Mouse (Mus musculus) bone marrow macrophage, adult 2 months (primary cell): ENCODE data around the gene Prps2. TPM values are rescaled to one million over a fixed set of nuclear protein-coding genes. Genes with fewer than 3 reads are reported as not detected.
"Not testable (repeated sequence)": the region's sequence is repeated elsewhere in the genome, so short reads cannot be mapped to it uniquely, and the experiment has no call there.

Source experiments
- H3K27ac ChIP-seq: 2 replicates; pipeline ENCODE4 v1.5.1; 2012; ENCODE audit warnings: low read depth, low read length; ENCODE audit not compliant: insufficient read depth
- H3K4me1 ChIP-seq: 2 replicates; pipeline ENCODE4 v1.6.1; 2012; ENCODE audit warnings: low read length; ENCODE audit not compliant: control insufficient read depth, insufficient read depth
- H3K4me3 ChIP-seq: 2 replicates; pipeline ENCODE4 v1.5.1; 2012; ENCODE audit warnings: mild to moderate bottlenecking, low read length, moderate library complexity; ENCODE audit not compliant: insufficient read depth
- CTCF ChIP-seq: IDR thresholded peaks from 2 replicates; pipeline ENCODE4 v1.5.1; 2012; ENCODE audit warnings: low read depth, mild to moderate bottlenecking, low read length, moderate library complexity
- POLR2A ChIP-seq: IDR thresholded peaks from 2 replicates; pipeline ENCODE4 v1.6.1; 2012; ENCODE audit warnings: mild to moderate bottlenecking, low read depth, low read length, borderline replicate concordance
- polyA plus RNA-seq: library from polyadenylated mRNA; stranded (reverse); fragments of >200 nt; gene quantifications from 2 replicates; pipeline ENCODE4 v1.2.4, GENCODE M21; 2012; ENCODE audit not compliant: missing spikeins, insufficient read depth, insufficient read length

Gene Prps2
- polyA plus RNA-seq, 1 experiment: 18.8 TPM

DNA sequence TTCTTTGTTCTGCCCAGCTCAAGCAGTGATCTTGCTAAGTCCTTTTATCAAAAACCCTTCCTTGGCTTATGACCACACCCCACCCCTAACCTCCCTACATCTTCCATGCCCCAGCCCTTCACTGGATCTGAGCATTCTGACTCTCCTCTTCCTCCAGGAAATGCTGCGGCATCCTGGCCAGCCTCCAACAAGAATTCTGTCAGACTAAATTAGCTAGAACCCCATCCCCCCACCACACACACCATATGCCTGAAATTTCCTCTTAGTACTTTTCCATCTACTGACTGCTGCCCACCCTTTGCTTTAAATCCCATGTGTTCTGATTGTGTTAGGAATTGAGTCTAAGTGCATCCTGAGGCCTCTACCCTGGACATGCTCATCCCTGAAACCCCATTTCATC, 53.5 kb downstream of the Prps2 start:
- Histone ChIP-seq H3K4me3 (peak overlapping the region; percentile 63), H3K27ac (peak overlapping the region; percentile 99), H3K4me1 (peaks cover 24% of the 10 kb centered on the region)
- no peak for TF ChIP-seq CTCF
- TF ChIP-seq POLR2A: no peak

DNA sequence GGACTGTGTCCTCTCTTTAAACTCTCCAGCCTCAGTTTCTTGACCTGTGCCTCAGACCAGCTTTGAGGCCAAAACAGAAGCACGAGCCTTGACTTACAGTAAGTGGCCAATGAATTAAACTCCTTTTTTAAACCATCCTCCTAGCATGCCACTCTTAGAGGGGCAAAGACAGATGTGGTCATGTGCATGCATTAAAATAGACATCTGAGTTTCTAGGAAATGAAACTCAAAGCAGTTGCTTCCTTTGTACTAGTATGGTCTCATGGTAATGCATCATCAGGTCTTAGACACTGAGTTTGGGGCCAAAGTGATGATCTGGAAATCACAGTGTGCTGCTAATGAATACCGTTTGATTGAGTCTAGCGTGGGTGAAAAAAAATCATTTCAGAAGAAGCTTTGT, 54.0 kb downstream of the Prps2 start:
- Histone ChIP-seq H3K4me3 (peak overlapping the region; percentile 63), H3K27ac (peak overlapping the region; percentile 99), H3K4me1 (peaks cover 18% of the 10 kb centered on the region)
- no peak for TF ChIP-seq POLR2A
- TF ChIP-seq CTCF: no peak

DNA sequence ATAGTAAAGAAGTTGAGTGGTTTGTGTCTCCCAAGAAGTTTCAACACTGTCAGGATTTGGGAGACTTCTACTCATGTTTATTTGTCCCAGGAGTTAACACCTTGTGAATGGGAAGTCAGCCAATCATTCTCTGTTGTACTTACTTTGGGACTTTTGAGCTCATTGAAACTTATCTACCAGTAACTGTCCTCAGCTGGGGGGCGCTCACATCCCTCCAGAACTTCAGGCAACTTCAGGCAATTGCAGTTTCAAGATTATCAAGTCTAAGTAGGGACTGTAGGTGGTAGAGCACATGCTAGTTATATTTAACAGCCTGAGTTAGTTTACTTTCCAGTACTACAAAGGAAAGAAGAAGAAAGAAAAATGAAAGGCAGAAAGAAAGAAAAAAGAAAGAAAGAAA, 58.8 kb downstream of the Prps2 start:
- Histone ChIP-seq H3K4me1 (peaks cover 21% of the 10 kb centered on the region), H3K27ac (no peak overlapping the region), H3K4me3 (no peak overlapping the region)
- TF ChIP-seq POLR2A: no peak

DNA sequence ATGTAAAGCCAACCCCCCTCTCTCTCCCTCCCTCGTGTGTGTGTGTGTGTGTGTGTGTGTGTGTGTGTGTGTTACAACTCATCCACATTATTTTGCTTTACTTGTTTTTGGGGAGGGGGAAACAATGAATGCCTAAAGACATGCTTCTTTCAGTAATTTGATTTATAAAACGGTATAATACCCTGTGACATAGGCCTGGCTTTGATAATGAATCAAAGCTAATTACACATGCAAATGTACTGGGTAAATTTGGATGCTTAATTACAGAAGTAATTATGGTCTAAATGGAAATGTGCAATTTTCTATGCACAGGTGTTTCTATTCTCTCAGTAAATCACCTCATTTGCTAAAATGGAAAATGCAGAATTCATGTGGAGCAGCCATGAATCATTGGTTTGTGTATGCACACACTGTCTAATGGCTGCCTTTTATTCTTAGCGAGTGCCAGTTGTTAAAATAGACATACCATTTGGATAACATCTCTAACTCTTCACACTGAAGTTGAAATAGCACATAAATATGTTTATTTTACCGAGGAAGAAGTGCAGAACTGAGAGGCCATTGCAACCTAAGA, 61.2 kb downstream of the Prps2 start:
- peak overlapping the region; percentile 30; the same call in 1 of the 2 replicates for H3K27ac ChIP-seq
- H3K4me1 ChIP-seq: peaks cover 35% of the 10 kb centered on the region
- TF ChIP-seq POLR2A (no peak), CTCF (no peak)
- H3K4me3 ChIP-seq: no peak overlapping the region

GRCm38 (mm10) chrX:167318819-167319396, 63.6 kb downstream of the Prps2 start:
- no peak for TF ChIP-seq POLR2A
- TF ChIP-seq CTCF: no peak
- peak overlapping the region; percentile 97 for H3K27ac ChIP-seq
- peaks cover 39% of the 10 kb centered on the region for H3K4me1 ChIP-seq
- H3K4me3 ChIP-seq: no peak overlapping the region

GRCm38 (mm10) chrX:167315766-167316165, 66.8 kb downstream of the Prps2 start:
- Histone ChIP-seq H3K27ac (peak overlapping the region; percentile 92), H3K4me1 (peaks cover 37% of the 10 kb centered on the region), H3K4me3 (no peak overlapping the region)
- TF ChIP-seq POLR2A (no peak), CTCF (no peak)

DNA sequence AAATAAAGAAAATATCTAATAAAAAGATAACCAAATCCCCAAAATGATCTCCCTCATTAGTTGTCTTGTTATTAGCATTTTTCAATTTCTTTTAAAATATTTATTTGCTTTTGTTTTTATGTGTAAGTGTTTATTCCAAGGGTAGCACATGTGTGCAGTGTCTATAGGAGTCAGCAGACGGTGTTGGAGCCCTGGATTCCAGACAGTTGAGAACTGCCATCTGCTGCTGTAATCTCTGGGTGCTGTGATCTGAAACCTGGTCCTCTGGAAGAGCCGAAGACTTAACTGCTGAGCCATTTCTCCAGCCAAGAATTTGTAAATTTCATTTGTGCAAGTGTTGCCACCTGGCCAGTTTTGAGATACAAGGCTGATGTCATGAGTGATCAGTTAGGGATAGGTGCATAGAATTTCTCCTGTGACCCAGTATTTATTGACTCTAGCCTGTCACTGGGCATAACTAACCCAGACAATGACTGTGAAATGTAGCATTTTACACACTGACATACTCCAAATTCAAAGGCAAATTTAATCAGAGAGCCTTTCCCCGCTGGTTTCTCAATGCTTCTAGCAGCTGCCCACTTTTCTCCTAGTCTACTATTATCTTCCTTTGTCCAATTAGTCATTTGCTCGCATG, 67.3 kb downstream of the Prps2 start:
- H3K4me1 ChIP-seq: peaks cover 31% of the 10 kb centered on the region
- TF ChIP-seq POLR2A: no peak
- TF ChIP-seq CTCF: no peak
- peak overlapping the region; percentile 92 for H3K27ac ChIP-seq
- H3K4me3 ChIP-seq: no peak overlapping the region

DNA sequence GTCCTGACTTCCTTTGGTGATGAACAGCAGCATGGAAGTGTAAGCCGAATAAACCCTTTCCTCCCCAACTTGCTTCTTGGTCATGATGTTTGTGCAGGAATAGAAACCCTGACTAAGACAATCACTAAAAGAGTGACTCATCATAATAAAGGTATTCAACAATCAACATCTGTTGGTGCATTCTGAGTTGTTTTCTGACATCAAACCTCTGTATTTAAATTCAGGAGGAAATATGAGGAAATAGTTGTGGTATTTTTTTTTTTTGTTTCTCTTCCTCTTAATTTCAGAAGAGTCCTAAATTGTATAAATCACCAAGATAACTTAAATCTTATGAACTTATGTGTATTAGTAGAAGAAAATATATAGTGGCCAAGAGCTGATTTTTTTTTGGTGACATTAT, 80.5 kb downstream of the Prps2 start:
- not testable (repeated sequence) for H3K4me3 ChIP-seq, H3K4me1 ChIP-seq, H3K27ac ChIP-seq

Other genes with a start within 250 kb of the Prps2 start
- 12,467 and 14,564 TPM in 2 replicates for gene Tmsb4x, start 173.4 kb downstream of the Prps2 start, polyA plus RNA-seq
- gene Tlr8, start 118.4 kb downstream of the Prps2 start, polyA plus RNA-seq: 156 and 229 TPM in 2 replicates
- gene Tlr7, start 52.2 kb downstream of the Prps2 start, polyA plus RNA-seq: 301 and 340 TPM in 2 replicates